Mouse (Mus musculus): ENCODE measurements around the gene Homer2.

DNA sequence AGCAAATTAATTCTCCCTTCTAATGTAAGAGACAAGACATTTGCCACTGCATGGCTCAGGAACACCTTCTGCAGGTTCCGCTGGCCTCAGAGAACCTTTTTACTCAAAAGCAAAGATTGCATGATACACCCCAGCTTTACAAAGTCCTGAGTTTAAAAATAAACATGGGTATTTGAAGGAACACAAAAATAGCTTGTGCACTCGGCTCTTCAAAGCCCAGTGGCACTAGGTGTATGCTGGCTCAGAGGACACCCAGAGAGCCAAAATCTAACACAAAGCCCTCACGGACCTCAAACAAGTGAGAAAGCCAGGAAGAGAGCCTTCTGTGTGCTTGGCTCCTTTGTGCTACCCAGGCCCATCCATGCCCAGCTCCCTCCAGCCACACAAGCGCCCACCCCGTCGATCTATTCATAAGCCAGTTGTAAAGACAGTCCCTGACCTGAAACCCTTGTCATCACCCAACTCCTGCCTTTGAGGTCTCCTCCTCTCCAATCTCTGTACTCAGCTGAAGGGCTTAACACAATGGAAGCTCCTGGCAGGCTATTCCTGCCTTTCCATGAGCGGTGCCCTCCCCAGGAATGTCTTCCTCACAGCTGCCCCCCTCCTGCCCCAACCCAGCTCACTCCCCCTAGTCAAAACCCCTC is 23.4 kb downstream of the Homer2 start:
- TF ChIP-seq CTCF (IDR thresholded peaks at IDR 0.05; ENCODE audit: borderline replicate concordance, extremely low read depth, insufficient read depth, insufficient read length) (no peak), POLR2A (IDR thresholded peaks at IDR 0.05; ENCODE audit: borderline replicate concordance, extremely low read depth, insufficient read depth, insufficient read length, poor library complexity, severe bottlenecking) (no peak)
